Mouse (Mus musculus) kidney, adult 2 months (tissue): ENCODE results near the gene Megf11.

Experiments
- CTCF ChIP-seq: fragments of 200-500 bp; conservative IDR thresholded peaks from 2 replicates; pipeline ENCODE4 v1.5.1; 2011; ENCODE audit warnings: low read depth, mild to moderate bottlenecking, control low read depth, low read length, moderate library complexity, mixed read lengths; ENCODE audit not compliant: insufficient read depth, insufficient read length
- POLR2A ChIP-seq: fragments of 200-500 bp; IDR thresholded peaks from one replicate; pipeline ENCODE4 v1.6.1; 2011; ENCODE audit warnings: low read depth, low read length, control low read depth

DNA sequence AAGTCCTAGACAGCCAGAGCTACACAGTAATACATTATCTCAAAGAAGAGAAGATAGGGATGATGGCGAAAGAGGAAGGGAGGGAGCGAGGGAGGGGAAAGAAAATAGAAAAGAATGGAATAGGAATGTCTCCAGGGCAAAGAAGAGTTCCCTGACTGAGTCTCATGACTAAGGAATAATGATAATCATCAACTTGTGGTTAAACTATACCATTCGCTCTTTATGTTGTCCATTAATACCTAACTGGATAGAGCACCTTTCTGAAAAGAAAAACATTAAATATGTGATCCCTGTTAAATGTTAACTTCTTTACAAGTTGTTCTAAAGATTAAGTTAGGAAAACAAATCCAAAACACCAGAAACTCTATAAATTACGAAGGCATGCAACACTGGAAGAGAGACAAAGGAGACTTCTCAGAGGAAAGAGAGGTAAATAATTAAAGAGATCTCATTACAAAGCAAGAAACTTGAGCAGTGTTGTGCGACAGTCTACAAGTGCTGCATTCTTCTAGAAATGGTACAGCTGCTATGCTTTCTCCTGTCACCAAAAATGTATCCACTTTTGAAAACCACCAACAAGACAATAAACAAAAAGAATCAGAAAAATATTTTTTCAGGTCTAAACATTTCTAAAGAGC is 334.2 kb downstream of the Megf11 start:
- TF ChIP-seq CTCF (no peak), POLR2A (no peak)
